Mouse (Mus musculus) MEL (cell line): ENCODE data around the gene Kat6b.

Source experiments
- E2F4 ChIP-seq: IDR thresholded peaks from 2 replicates; pipeline ENCODE4 v1.6.1; 2011; ENCODE audit warnings: low read depth, low read length, improper control_type of control experiment, borderline replicate concordance
- NRF1 ChIP-seq: IDR thresholded peaks from 2 replicates; pipeline ENCODE4 v1.6.1; 2014; ENCODE audit warnings: low read depth, mild to moderate bottlenecking, inconsistent platforms, low read length, improper control_type of control experiment, moderate library complexity; ENCODE audit not compliant: poor library complexity, insufficient read depth, severe bottlenecking
- POLR2A ChIP-seq, 2 experiments: IDR thresholded peaks; 2 replicates each; pipeline ENCODE4 v1.6.1; 2011 to 2012; ENCODE audit warnings: low read length in 2 of 2, mild to moderate bottlenecking in 2 of 2, control low read depth in 1 of 2, improper control_type of control experiment in 1 of 2, low read depth in 1 of 2, moderate library complexity in 1 of 2; ENCODE audit not compliant: control insufficient read depth in 1 of 2, insufficient read depth in 1 of 2, poor library complexity in 1 of 2
- RCOR1 ChIP-seq: IDR thresholded peaks from 2 replicates; pipeline ENCODE4 v1.6.1; 2012; ENCODE audit warnings: low read depth, mild to moderate bottlenecking, inconsistent platforms, low read length, improper control_type of control experiment
- SIN3A ChIP-seq: IDR thresholded peaks from 2 replicates; pipeline ENCODE4 v1.6.1; 2012; ENCODE audit warnings: low read length, improper control_type of control experiment, inconsistent platforms
- TBP ChIP-seq: IDR thresholded peaks from 2 replicates; pipeline ENCODE4 v1.8.0; 2011; ENCODE audit warnings: low read depth, low read length, improper control_type of control experiment
- ZNF384 ChIP-seq: IDR thresholded peaks from 2 replicates; pipeline ENCODE4 v1.6.1; 2012; ENCODE audit warnings: low read depth, mild to moderate bottlenecking, inconsistent platforms, low read length, improper control_type of control experiment

GRCm38 (mm10) chr14:21457876-21458275 is 23.4 kb upstream of the Kat6b start:
- no peak for TF ChIP-seq TBP
- no peak for TF ChIP-seq NRF1
- no peak for TF ChIP-seq RCOR1
- no peak for TF ChIP-seq ZNF384
- no peak for TF ChIP-seq SIN3A
- no peak for TF ChIP-seq POLR2A (IDR thresholded peaks at IDR 0.05; ENCODE audit: control insufficient read depth in 1 of 2, insufficient read depth in 1 of 2, low read depth in 1 of 2, low read length in 2 of 2, poor library complexity in 1 of 2)
- no peak for TF ChIP-seq E2F4
